Mouse (Mus musculus): ENCODE measurements around the gene Col24a1. TPM values are rescaled to one million over a fixed set of nuclear protein-coding genes. Genes with fewer than 3 reads are reported as not detected.

Gene Col24a1
- polyA plus RNA-seq, 1 experiment, result not detected

GRCm38 (mm10) chr3:145471094-145471493 is 178.8 kb downstream of the Col24a1 start:
- WGBS, result 29% methylated on average over 4 of the region's 4 CpGs
- H3K4me3 ChIP-seq (ENCODE audit: insufficient read depth, low read depth, low read length), result no peak overlapping the region
- H3K4me1 ChIP-seq (ENCODE audit: control insufficient read depth, insufficient read depth, low read length), result no peaks in the 10 kb centered on the region
- no peak for TF ChIP-seq POLR2A (IDR thresholded peaks at IDR 0.05; ENCODE audit: insufficient read depth, low read depth, low read length)
- no peak for TF ChIP-seq CTCF (IDR thresholded peaks at IDR 0.05; ENCODE audit: insufficient read depth, low read depth, low read length)
- H3K27ac ChIP-seq (ENCODE audit: insufficient read depth, low read depth, low read length), result no peak overlapping the region

GRCm38 (mm10) chr3:145474163-145474562 is 181.9 kb downstream of the Col24a1 start:
- Histone ChIP-seq H3K4me1 (ENCODE audit: control insufficient read depth, insufficient read depth, low read length) (no peaks in the 10 kb centered on the region), H3K4me3 (ENCODE audit: insufficient read depth, low read depth, low read length) (no peak overlapping the region), H3K27ac (ENCODE audit: insufficient read depth, low read depth, low read length) (no peak overlapping the region)
- no peak for TF ChIP-seq CTCF (IDR thresholded peaks at IDR 0.05; ENCODE audit: insufficient read depth, low read depth, low read length)
- TF ChIP-seq POLR2A (IDR thresholded peaks at IDR 0.05; ENCODE audit: insufficient read depth, low read depth, low read length), result no peak
- 77% methylated on average over 7 of the region's 7 CpGs for WGBS

- Histone ChIP-seq H3K4me1 (ENCODE audit: control insufficient read depth, insufficient read depth, low read length) (no peaks in the 10 kb centered on the region), H3K4me3 (ENCODE audit: insufficient read depth, low read depth, low read length) (no peak overlapping the region), H3K27ac (ENCODE audit: insufficient read depth, low read depth, low read length) (no peak overlapping the region)
- 87% methylated on average over 3 of the region's 3 CpGs for WGBS
- TF ChIP-seq CTCF (IDR thresholded peaks at IDR 0.05; ENCODE audit: insufficient read depth, low read depth, low read length), result no peak
- no peak for TF ChIP-seq POLR2A (IDR thresholded peaks at IDR 0.05; ENCODE audit: insufficient read depth, low read depth, low read length)
Measured at GRCm38 (mm10) chr3:145476634-145477033, 184.4 kb downstream of the Col24a1 start.

- Histone ChIP-seq H3K27ac (ENCODE audit: insufficient read depth, low read depth, low read length) (no peak overlapping the region), H3K4me3 (ENCODE audit: insufficient read depth, low read depth, low read length) (no peak overlapping the region), H3K4me1 (ENCODE audit: control insufficient read depth, insufficient read depth, low read length) (no peaks in the 10 kb centered on the region)
- WGBS, result 78% methylated on average over 11 of the region's 11 CpGs
- TF ChIP-seq POLR2A (IDR thresholded peaks at IDR 0.05; ENCODE audit: insufficient read depth, low read depth, low read length) (no peak), CTCF (IDR thresholded peaks at IDR 0.05; ENCODE audit: insufficient read depth, low read depth, low read length) (no peak)
Measured at GRCm38 (mm10) chr3:145477074-145477473, 184.8 kb downstream of the Col24a1 start.

- WGBS, result 77% methylated on average over 5 of the region's 5 CpGs
- H3K27ac ChIP-seq (ENCODE audit: insufficient read depth, low read depth, low read length), result no peak overlapping the region
- H3K4me1 ChIP-seq (ENCODE audit: control insufficient read depth, insufficient read depth, low read length), result no peaks in the 10 kb centered on the region
- TF ChIP-seq POLR2A (IDR thresholded peaks at IDR 0.05; ENCODE audit: insufficient read depth, low read depth, low read length) (no peak), CTCF (IDR thresholded peaks at IDR 0.05; ENCODE audit: insufficient read depth, low read depth, low read length) (no peak)
- no peak overlapping the region for H3K4me3 ChIP-seq (ENCODE audit: insufficient read depth, low read depth, low read length)
Measured at GRCm38 (mm10) chr3:145478446-145478845, 186.2 kb downstream of the Col24a1 start.

GRCm38 (mm10) chr3:145490279-145490678 is 198.0 kb downstream of the Col24a1 start:
- Histone ChIP-seq H3K4me3 (ENCODE audit: insufficient read depth, low read depth, low read length) (no peak overlapping the region), H3K27ac (ENCODE audit: insufficient read depth, low read depth, low read length) (no peak overlapping the region), H3K4me1 (ENCODE audit: control insufficient read depth, insufficient read depth, low read length) (no peaks in the 10 kb centered on the region)
- TF ChIP-seq CTCF (IDR thresholded peaks at IDR 0.05; ENCODE audit: insufficient read depth, low read depth, low read length) (no peak), POLR2A (IDR thresholded peaks at IDR 0.05; ENCODE audit: insufficient read depth, low read depth, low read length) (no peak)
- 89% methylated on average over 1 of the region's 1 CpGs for WGBS

- TF ChIP-seq CTCF (IDR thresholded peaks at IDR 0.05; ENCODE audit: insufficient read depth, low read depth, low read length), result no peak
- no peak for TF ChIP-seq POLR2A (IDR thresholded peaks at IDR 0.05; ENCODE audit: insufficient read depth, low read depth, low read length)
- Histone ChIP-seq H3K4me1 (ENCODE audit: control insufficient read depth, insufficient read depth, low read length) (no peaks in the 10 kb centered on the region), H3K4me3 (ENCODE audit: insufficient read depth, low read depth, low read length) (no peak overlapping the region), H3K27ac (ENCODE audit: insufficient read depth, low read depth, low read length) (no peak overlapping the region)
- WGBS, result 70% methylated on average over 3 of the region's 3 CpGs
Measured at GRCm38 (mm10) chr3:145491326-145491725, 199.1 kb downstream of the Col24a1 start.

GRCm38 (mm10) chr3:145498127-145498526 is 205.9 kb downstream of the Col24a1 start:
- WGBS, result 67% methylated on average over 3 of the region's 3 CpGs
- H3K27ac ChIP-seq (ENCODE audit: insufficient read depth, low read depth, low read length), result no peak overlapping the region
- H3K4me3 ChIP-seq (ENCODE audit: insufficient read depth, low read depth, low read length), result no peak overlapping the region
- H3K4me1 ChIP-seq (ENCODE audit: control insufficient read depth, insufficient read depth, low read length), result no peaks in the 10 kb centered on the region
- no peak for TF ChIP-seq CTCF (IDR thresholded peaks at IDR 0.05; ENCODE audit: insufficient read depth, low read depth, low read length)
- TF ChIP-seq POLR2A (IDR thresholded peaks at IDR 0.05; ENCODE audit: insufficient read depth, low read depth, low read length), result no peak

- no peak overlapping the region for H3K4me3 ChIP-seq (ENCODE audit: insufficient read depth, low read depth, low read length)
- H3K4me1 ChIP-seq (ENCODE audit: control insufficient read depth, insufficient read depth, low read length), result no peaks in the 10 kb centered on the region
- 67% methylated on average over 6 of the region's 6 CpGs for WGBS
- no peak overlapping the region for H3K27ac ChIP-seq (ENCODE audit: insufficient read depth, low read depth, low read length)
- TF ChIP-seq CTCF (IDR thresholded peaks at IDR 0.05; ENCODE audit: insufficient read depth, low read depth, low read length) (no peak), POLR2A (IDR thresholded peaks at IDR 0.05; ENCODE audit: insufficient read depth, low read depth, low read length) (no peak)
Measured at GRCm38 (mm10) chr3:145498893-145499292, 206.6 kb downstream of the Col24a1 start.

- Histone ChIP-seq H3K4me3 (ENCODE audit: insufficient read depth, low read depth, low read length) (no peak overlapping the region), H3K4me1 (ENCODE audit: control insufficient read depth, insufficient read depth, low read length) (no peaks in the 10 kb centered on the region), H3K27ac (ENCODE audit: insufficient read depth, low read depth, low read length) (no peak overlapping the region)
- 93% methylated on average over 2 of the region's 2 CpGs for WGBS
- TF ChIP-seq CTCF (IDR thresholded peaks at IDR 0.05; ENCODE audit: insufficient read depth, low read depth, low read length) (no peak), POLR2A (IDR thresholded peaks at IDR 0.05; ENCODE audit: insufficient read depth, low read depth, low read length) (no peak)
Measured at GRCm38 (mm10) chr3:145504830-145505229, 212.6 kb downstream of the Col24a1 start.
